Mouse (Mus musculus): Measurements from ENCODE around the gene Pmpcb. TPM values are rescaled to one million over a fixed set of nuclear protein-coding genes. Genes with fewer than 3 reads are reported as not detected.
"Not testable (repeated sequence)": the region's sequence is repeated elsewhere in the genome, so short reads cannot be mapped to it uniquely, and the experiment has no call there.

Gene Pmpcb
- 10 to 100 TPM; 69.8 to 85.6 (median 79.1) TPM for total RNA-seq (2022)

GRCm38 (mm10) chr5:21736956-21737585, at the start of gene Pmpcb:
Pmpcb (plus strand) TSS chr5:21737141.
- DNase-seq (ENCODE audit: low spot score in 2 of 2): peak; percentile 85 to 93

- DNase-seq (ENCODE audit: low spot score in 2 of 2): no peak
These were observed 44.7 kb upstream of the Pmpcb start for GRCm38 (mm10) chr5:21692230-21692629.

- no peak for DNase-seq (ENCODE audit: low spot score in 2 of 2)
These were observed 43.5 kb upstream of the Pmpcb start for GRCm38 (mm10) chr5:21693372-21693870.

GRCm38 (mm10) chr5:21694854-21695490, 42.0 kb upstream of the Pmpcb start:
- no peak for DNase-seq (ENCODE audit: low spot score in 2 of 2)

- not testable (repeated sequence) for DNase-seq (ENCODE audit: low spot score in 2 of 2)
These were observed 37.4 kb upstream of the Pmpcb start for GRCm38 (mm10) chr5:21699555-21699954.

GRCm38 (mm10) chr5:21700272-21700821, 36.6 kb upstream of the Pmpcb start:
- DNase-seq (ENCODE audit: low spot score in 2 of 2): no peak

GRCm38 (mm10) chr5:21700934-21701333, 36.0 kb upstream of the Pmpcb start:
- DNase-seq (ENCODE audit: low spot score in 2 of 2): no peak

- peak; percentile 96 to 98 for DNase-seq (ENCODE audit: low spot score in 2 of 2)
These were observed 35.5 kb upstream of the Pmpcb start, which contains the start of gene Napepld for GRCm38 (mm10) chr5:21701351-21702008. Napepld (minus strand) TSS chr5:21701396.

GRCm38 (mm10) chr5:21702009-21702364, 35.0 kb upstream of the Pmpcb start:
- DNase-seq (ENCODE audit: low spot score in 2 of 2): no peak

- no peak for DNase-seq (ENCODE audit: low spot score in 2 of 2)
These were observed 34.0 kb upstream of the Pmpcb start for GRCm38 (mm10) chr5:21702873-21703475.

GRCm38 (mm10) chr5:21703708-21704107, 33.2 kb upstream of the Pmpcb start:
- DNase-seq (ENCODE audit: low spot score in 2 of 2): no peak

GRCm38 (mm10) chr5:21706546-21706945, 30.4 kb upstream of the Pmpcb start:
- DNase-seq (ENCODE audit: low spot score in 2 of 2): no peak

GRCm38 (mm10) chr5:21708011-21708410, 28.9 kb upstream of the Pmpcb start:
- DNase-seq (ENCODE audit: low spot score in 2 of 2): not testable (repeated sequence)

- DNase-seq (ENCODE audit: low spot score in 2 of 2): no peak
These were observed 24.7 kb upstream of the Pmpcb start for GRCm38 (mm10) chr5:21712127-21712715.

- DNase-seq (ENCODE audit: low spot score in 2 of 2): no peak
These were observed 22.5 kb upstream of the Pmpcb start for GRCm38 (mm10) chr5:21714447-21714846.

GRCm38 (mm10) chr5:21717165-21717715, 19.7 kb upstream of the Pmpcb start:
- no peak for DNase-seq (ENCODE audit: low spot score in 2 of 2)

- DNase-seq (ENCODE audit: low spot score in 2 of 2): no peak
These were observed 18.4 kb upstream of the Pmpcb start for GRCm38 (mm10) chr5:21718546-21718945.

- DNase-seq (ENCODE audit: low spot score in 2 of 2): no peak
These were observed 17.7 kb upstream of the Pmpcb start for GRCm38 (mm10) chr5:21719209-21719608.

- no peak for DNase-seq (ENCODE audit: low spot score in 2 of 2)
These were observed 12.5 kb upstream of the Pmpcb start for GRCm38 (mm10) chr5:21724427-21724826.

- no peak for DNase-seq (ENCODE audit: low spot score in 2 of 2)
These were observed 12.1 kb upstream of the Pmpcb start for GRCm38 (mm10) chr5:21724872-21725271.

GRCm38 (mm10) chr5:21729107-21729506, 7.8 kb upstream of the Pmpcb start:
- DNase-seq (ENCODE audit: low spot score in 2 of 2): no peak
